Mouse (Mus musculus) CD4-positive naive resting alpha-beta T cell, adult 57 days (primary cell): ENCODE data around the gene Rab3c. TPM values are rescaled to one million over a fixed set of nuclear protein-coding genes. Genes with fewer than 3 reads are reported as not detected.

ENCODE experiments used
- total RNA-seq: library from RNA; stranded (reverse); gene quantifications from one replicate; pipeline ENCODE4 v1.2.4, GENCODE M21; 2023

Rab3c gene
- total RNA-seq, result not detected

GRCm38 (mm10) chr13:110280563-110281144 lies at the start of gene Rab3c:
Gene Rab3c, minus strand, starts transcription at chr13:110280996.

Other genes with a start within 250 kb of the Rab3c start
- gene Gapt, start 76.2 kb upstream of the Rab3c start, total RNA-seq, result 0.74 TPM
- gene Plk2, start 114.0 kb upstream of the Rab3c start, total RNA-seq, result 51.8 TPM